Mouse (Mus musculus): ENCODE results near the gene Arsg. TPM values are rescaled to one million over a fixed set of nuclear protein-coding genes. Genes with fewer than 3 reads are reported as not detected.
"Not testable (repeated sequence)": the region's sequence is repeated elsewhere in the genome, so short reads cannot be mapped to it uniquely, and the experiment has no call there.

Arsg gene
- total RNA-seq, 2 experiments from 2014 or later = 10.6 to 14.2 TPM

GRCm38 (mm10) chr11:109470170-109470569 lies 3.0 kb upstream of the Arsg start:
- no peak for DNase-seq

DNA sequence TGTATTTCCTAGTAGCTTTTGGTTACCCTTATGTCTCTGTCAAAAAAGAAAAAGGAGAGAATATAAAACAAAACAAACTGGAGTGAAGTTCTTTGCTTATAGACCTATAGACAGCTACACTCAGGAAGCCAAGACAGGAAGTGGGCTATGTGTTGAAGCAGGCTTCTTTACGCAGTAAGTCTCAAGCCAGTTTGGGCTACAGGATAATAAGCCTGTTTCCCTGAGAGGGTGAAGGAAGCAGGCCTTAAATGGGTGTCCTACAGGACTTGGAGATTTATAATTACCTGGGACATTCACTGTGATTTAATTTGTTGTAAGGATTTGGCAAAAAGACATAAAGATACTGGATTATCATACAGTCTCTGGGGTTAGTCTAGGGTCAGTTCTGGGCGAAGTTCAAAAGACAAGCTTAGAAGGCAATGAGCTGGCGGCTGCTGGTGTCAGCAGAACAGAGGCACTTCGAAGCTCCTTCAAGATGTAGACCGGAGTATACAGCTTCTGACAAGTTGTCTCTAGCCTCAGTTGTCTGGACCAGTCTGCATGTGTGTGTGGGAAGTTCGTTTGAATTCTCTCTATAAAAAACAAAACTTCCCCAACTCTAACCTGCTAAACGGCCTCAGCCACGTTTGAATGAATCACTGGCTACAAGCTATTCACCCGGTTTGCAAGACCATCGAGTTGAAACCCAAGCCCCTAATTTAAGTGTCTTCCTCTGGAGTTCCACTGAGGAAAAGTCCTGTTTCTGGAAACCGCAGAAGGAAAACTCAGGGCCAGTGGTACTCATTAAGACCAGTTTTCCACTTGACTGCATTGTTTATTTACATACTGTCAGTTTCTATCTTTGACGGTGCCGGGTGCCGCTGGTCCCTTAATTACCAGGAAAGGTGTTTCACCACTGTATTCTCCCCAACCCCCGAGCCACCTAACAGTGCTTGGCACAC lies 2.0 kb upstream of the Arsg start:
- DNase-seq = no peak

DNA sequence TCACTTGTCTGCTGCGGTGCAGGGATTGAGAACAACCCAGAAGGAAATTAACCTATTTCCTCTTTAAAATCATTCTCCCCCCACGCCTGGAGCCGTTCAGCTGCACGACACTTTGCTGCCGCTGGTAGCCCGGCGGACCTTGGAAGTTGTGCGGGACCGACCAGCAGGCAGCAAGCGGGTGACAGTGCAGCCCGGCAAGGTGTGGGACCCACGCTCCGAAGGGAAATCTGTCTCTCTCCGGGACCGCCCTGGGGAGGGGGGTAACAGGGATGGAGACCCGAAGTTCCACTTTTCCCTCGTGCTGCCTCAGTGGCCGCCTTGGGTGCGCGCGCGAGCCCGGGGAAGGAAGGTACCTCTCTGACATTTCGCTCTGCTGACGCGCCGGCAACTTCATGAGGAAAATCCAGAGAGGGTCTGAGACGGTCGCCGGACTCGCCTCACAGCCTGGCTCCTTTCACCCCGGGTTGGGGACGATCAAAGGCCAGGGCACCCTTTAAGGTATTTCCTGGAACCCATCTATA lies 943 bp upstream of the Arsg start:
- peak; percentile 41 for DNase-seq

GRCm38 (mm10) chr11:109472821-109473170 lies 378 bp upstream of the Arsg start:
- DNase-seq = no peak

DNA sequence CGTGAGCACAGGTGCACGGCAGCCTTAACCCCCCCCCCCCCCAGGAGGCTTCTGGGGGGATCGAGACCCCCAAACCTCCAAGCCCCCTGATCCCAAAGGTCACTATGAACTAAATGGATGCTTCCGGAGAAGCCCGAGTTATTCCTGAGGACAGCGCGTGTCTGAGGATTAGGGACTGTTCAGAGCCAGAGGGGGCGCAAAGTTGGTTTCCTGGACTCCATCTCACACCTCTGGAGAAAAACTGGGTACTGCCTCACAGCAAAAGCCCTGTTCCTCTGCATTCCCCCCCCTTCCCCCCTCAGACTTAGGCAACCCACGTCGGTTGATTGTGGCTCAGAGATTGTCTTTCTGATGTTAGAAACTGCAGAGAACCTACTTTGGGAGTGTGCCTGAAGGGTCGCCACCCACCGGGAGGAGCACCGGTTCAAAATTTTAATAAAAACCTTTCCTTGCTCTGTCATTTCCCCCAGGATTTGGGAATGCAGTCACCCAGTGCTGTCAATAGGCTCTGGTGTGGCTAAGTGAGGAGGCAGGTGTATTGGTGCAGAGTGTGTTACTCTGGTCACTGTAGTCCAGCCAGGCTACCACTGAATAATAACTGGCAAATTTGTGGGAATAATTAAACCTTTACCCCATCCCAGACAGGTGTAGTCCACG lies 1.0 kb downstream of the Arsg start:
- DNase-seq = no peak

DNA sequence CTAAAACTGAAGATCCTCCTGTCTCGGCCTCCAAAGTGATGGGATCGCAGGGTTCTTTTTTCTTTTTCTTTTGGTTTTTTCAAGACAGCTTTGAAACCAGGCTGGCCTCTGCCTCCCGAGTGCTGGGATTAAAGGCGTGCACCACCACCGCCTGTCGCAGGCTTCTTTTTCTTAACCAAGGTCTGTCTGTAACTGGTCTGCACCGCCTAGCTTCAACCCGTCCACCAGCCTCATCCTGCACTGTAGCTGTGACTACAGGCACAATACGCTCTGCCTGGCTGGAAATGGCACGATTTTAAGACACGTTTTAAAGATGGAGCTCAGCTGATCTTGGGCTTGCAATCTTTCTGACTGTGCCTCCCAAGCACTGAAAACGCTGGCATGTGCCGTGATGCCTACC lies 1.7 kb downstream of the Arsg start:
- no peak for DNase-seq

- no peak for DNase-seq
These were observed 2.5 kb downstream of the Arsg start for GRCm38 (mm10) chr11:109475717-109476116.

DNA sequence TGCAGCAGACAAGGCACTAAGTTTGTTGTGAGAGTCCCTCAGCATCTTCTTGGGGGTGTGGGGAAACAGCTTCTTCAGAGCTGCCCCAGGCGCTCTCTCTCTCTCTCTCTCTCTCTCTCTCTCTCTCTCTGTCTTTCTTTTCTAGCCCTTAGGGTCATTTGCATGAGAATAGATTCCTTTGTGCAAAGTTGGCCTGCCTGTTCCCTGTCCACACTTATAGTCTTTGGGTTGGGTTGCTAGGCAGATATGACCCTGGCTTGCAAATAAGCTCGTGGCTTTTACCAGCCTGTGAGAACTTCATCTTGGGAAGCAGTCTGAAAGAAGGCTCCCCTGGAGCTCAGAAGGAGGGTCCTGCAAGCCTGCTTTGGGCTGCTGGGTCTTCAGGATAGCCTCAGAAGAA lies 3.1 kb downstream of the Arsg start:
- no peak for DNase-seq

GRCm38 (mm10) chr11:109476653-109477052 lies 3.5 kb downstream of the Arsg start:
- DNase-seq = no peak

- DNase-seq = no peak
These were observed 4.6 kb downstream of the Arsg start for GRCm38 (mm10) chr11:109477606-109478380.

DNA sequence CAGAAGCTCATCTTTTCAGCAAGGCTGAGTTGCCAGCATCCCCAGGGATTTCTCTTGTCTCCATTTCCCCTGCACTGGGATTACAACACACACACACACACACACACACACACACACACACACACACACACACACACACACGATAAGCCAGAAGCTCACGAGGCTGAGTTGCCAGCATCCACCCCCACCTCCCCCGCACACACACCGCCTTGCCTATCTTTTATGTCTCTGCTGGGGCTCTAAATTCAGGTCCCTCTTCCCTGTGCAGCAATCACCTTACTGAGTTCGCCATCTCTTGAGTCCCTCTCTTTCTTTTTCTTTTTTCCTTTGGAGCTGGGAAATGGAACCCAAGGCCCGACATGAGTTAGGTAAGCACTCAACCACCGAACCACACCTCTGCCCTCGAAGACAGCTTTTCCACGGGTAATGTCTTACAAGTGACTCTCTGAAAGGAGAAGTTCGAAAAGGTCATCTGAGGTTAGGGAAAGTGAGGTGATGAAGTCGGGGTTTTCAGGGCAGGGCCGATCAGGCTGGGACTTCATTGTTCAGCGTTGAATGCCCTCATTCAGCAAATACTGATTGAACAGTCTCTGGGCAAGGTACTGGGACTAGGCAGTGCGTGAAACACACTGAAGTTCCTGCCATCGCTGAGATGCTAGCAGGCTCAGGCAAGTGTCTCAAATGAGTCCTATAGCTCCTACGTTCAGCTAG lies 6.6 kb downstream of the Arsg start:
- no peak for DNase-seq

- no peak for DNase-seq
These were observed 7.3 kb downstream of the Arsg start for GRCm38 (mm10) chr11:109480440-109480839.

DNA sequence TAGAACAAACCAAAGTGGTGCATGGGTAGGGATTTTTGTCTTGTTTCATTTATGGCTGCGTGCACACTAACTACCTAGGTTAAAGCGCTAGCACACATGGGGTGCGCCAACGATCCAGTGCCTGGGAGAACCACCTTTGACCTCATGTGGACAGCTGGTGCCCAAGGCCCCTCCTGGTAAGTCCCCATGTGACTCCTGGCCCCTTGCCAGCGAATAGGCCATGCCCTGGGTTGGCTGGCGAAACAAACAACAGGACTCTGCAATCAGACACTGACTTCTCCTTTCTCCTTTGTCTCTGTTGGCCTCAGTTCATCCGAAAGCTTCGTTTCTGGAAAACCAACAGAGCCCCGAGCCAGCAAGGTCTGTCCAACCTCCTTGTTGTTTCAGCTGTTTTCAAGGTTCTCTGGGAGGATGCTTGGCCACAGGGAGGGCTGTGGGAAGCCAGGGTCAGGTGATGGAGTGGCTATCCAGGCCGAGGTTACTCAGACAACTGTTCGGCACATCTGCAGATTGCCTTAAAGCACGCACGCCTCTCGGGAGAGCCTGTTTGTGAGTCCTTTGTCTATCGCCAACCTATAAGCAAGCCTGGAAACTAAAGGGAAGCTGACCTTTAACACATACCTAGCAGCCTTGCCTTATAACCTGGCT lies 12.3 kb downstream of the Arsg start:
- peak; percentile 62 for DNase-seq

DNA sequence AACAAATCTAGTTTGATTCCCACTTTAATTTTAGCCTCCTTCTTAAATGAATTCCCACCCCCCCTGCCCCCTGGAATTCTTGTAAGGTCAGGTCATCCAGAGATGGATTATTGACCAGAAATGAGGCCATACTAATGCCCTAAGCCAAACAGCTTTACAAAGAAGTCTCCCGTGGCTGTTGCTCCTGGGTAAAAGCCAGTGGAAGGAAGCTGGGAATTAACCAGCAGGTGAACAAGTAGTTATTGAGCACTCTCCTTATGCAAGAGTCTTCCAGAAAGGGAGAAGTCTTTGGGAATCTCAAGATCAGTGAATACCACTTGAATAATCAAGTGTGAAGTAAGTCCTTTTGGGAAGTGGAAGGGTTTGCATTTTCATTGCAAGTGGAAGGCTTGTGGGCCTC lies 13.9 kb downstream of the Arsg start:
- DNase-seq = no peak

- no peak for DNase-seq
These were observed 15.0 kb downstream of the Arsg start for GRCm38 (mm10) chr11:109487991-109488684.

DNA sequence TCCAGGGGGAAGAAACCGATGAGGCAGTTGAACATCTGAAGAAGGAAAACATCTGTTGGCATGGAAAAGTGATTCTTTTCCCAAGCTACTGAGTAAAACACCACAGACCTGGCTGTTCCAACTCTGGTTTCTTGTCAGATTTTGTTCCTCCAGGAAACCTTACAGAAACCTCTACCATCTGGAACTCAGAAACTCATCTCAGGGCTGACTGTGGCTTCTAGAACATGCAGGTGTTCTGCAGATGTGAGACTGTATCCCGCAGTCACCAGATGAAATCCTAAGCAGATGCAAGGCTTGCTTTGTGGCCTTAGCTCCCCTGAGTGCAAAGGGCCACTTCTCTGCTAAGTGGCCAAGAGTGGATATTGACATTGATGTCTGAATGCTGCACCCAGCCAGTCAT lies 16.6 kb downstream of the Arsg start:
- DNase-seq = no peak

- DNase-seq = no peak
These were observed 18.7 kb downstream of the Arsg start for GRCm38 (mm10) chr11:109491844-109492243.

DNA sequence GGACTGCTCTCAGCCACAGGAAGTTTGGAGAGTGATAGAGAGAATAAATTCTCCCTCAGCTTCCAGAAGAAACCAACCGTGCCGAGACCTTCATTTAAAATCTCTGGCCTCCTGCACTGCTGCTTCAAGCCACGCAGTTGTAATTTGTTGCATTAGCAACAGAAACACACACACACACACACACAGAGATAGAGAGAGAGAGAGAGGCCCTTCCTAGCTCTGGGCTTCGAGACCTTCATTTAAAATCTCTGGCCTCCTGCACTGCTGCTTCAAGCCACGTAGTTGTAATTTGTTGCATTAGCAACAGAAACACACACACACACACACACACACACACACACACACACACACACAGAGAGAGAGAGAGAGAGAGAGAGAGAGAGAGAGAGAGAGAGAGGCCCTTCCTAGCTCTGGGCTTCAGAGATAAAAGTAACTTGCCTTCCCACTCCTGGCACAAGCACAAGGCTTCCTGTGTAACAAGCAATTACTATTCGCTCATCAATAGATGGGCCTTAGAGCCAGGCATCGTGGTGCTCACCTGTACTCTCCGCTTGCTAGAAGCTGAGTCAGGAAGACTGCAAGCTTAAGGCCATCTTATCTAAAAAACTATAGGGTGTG lies 19.8 kb downstream of the Arsg start:
- DNase-seq = not testable (repeated sequence)

- no peak for DNase-seq
These were observed 22.0 kb downstream of the Arsg start for GRCm38 (mm10) chr11:109494890-109495770.
